Mouse (Mus musculus): Measurements from ENCODE around the gene Slc17a2.

Gene Slc17a2

GRCm38 (mm10) chr13:23799405-23799804 is 7.4 kb upstream of the Slc17a2 start:
- DNase-seq, result no peak

GRCm38 (mm10) chr13:23804532-23804931 is 2.3 kb upstream of the Slc17a2 start:
- no peak for DNase-seq

GRCm38 (mm10) chr13:23816148-23816547 is 9.4 kb downstream of the Slc17a2 start:
- no peak for DNase-seq

- no peak for DNase-seq
These were observed 13.6 kb downstream of the Slc17a2 start for GRCm38 (mm10) chr13:23820179-23820940.

GRCm38 (mm10) chr13:23822213-23822612 is 15.4 kb downstream of the Slc17a2 start:
- DNase-seq, result no peak

- no peak for DNase-seq
These were observed 19.8 kb downstream of the Slc17a2 start for GRCm38 (mm10) chr13:23826606-23827005.

- DNase-seq, result peak; percentile 72
These were observed 26.3 kb downstream of the Slc17a2 start for GRCm38 (mm10) chr13:23833053-23833452.

GRCm38 (mm10) chr13:23834836-23835235 is 28.0 kb downstream of the Slc17a2 start:
- DNase-seq, result no peak

- no peak for DNase-seq
These were observed 29.8 kb downstream of the Slc17a2 start for GRCm38 (mm10) chr13:23836630-23837029.

GRCm38 (mm10) chr13:23839308-23839707 is 32.5 kb downstream of the Slc17a2 start, which contains the start of gene Slc17a3:
Gene Slc17a3 (plus strand): TSS chr13:23839434.
- DNase-seq, result no peak

- no peak for DNase-seq
These were observed 39.1 kb downstream of the Slc17a2 start for GRCm38 (mm10) chr13:23845851-23846250.

GRCm38 (mm10) chr13:23849299-23849698 is 42.5 kb downstream of the Slc17a2 start:
- no peak for DNase-seq

GRCm38 (mm10) chr13:23856401-23856800 is 49.6 kb downstream of the Slc17a2 start:
- no peak for DNase-seq

GRCm38 (mm10) chr13:23861815-23862214 is 55.0 kb downstream of the Slc17a2 start:
- no peak for DNase-seq

GRCm38 (mm10) chr13:23864711-23865110 is 57.9 kb downstream of the Slc17a2 start:
- DNase-seq, result no peak

- DNase-seq, result no peak
These were observed 59.4 kb downstream of the Slc17a2 start for GRCm38 (mm10) chr13:23866086-23866710.

- DNase-seq, result no peak
These were observed 60.2 kb downstream of the Slc17a2 start for GRCm38 (mm10) chr13:23867000-23867399.

GRCm38 (mm10) chr13:23867405-23867804 is 60.6 kb downstream of the Slc17a2 start, which contains the start of gene Slc17a1:
Gene Slc17a1 (plus strand): TSS chr13:23867750.
- DNase-seq, result no peak

- DNase-seq, result no peak
These were observed 62.2 kb downstream of the Slc17a2 start for GRCm38 (mm10) chr13:23868790-23869533.

GRCm38 (mm10) chr13:23869996-23870395 is 63.2 kb downstream of the Slc17a2 start:
- DNase-seq, result no peak

- no peak for DNase-seq
These were observed 66.3 kb downstream of the Slc17a2 start for GRCm38 (mm10) chr13:23873141-23873540.
